Mouse (Mus musculus): ENCODE data around the gene Gm2174. TPM values are rescaled to one million over a fixed set of nuclear protein-coding genes. Genes with fewer than 3 reads are reported as not detected.

Gm2174 gene
- polyA plus RNA-seq, 1 experiment from 2014 or later = not detected

DNA sequence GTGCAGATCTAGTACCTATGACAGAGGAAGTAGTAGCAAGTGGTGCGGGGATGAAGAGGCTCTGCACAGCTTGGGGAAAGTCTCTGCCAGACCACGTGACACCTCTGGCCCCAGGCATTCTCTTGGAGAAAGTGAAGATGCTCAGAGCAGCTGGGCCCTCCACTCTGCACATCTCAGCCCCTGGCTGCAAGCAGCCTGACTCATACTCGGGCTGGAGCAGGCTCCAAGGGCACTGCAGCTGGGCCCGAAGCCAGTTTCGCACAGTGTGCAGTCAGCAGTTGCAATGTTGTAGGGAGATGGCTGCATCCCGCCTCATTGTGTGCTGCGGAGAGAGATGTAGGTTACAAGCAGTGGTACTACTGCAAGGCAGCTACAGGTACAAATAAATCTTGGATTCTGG is 49.5 kb downstream of the Gm2174 start:
- peak; percentile 12 for DNase-seq (ENCODE audit: low read depth, low spot score)
- in situ Hi-C loops (cut with MboI; ENCODE audit: low pct_unique_long_range_greater_than_20kb) = no loop called here

More for the DNA sequence above, 49.5 kb downstream of the Gm2174 start:
- CTCF ChIA-PET = no interaction called here
- ATAC-seq = peak; percentile 76
- TF ChIP-seq CTCF (IDR thresholded peaks at IDR 0.05) = no peak
- POLR2A ChIA-PET = no interaction called here
- peaks cover 27% of the 10 kb centered on the region for H3K27me3 ChIP-seq

Other genes starting within 250 kb of the Gm2174 start
- gene Gm773, start 235.1 kb upstream of the Gm2174 start, polyA plus RNA-seq (2021) = not detected
- 6.8 TPM for gene Zfp449, start 101.6 kb upstream of the Gm2174 start, polyA plus RNA-seq (2021)
- 0.46 TPM for gene Smim10l2a, start 73.4 kb upstream of the Gm2174 start, polyA plus RNA-seq (2021)
- gene Ints6l, start 6.9 kb downstream of the Gm2174 start, polyA plus RNA-seq (2021) = 6.3 TPM
- gene Gm10477, start 76.8 kb downstream of the Gm2174 start, polyA plus RNA-seq (2021) = not detected
- not detected for gene Gm648, start 101.6 kb downstream of the Gm2174 start, polyA plus RNA-seq (2021)
- 24.6 TPM for gene Mmgt1, start 150.1 kb downstream of the Gm2174 start, polyA plus RNA-seq (2021)
- 20.6 TPM for gene Slc9a6, start 161.8 kb downstream of the Gm2174 start, polyA plus RNA-seq (2021)